Mouse (Mus musculus) thymus, adult 18-20 months (tissue): Measurements from ENCODE around the gene Gm9821.
A peak's percentile ranks its signal among the peaks of the same experiment; 100 is the strongest.

ENCODE experiments used
- DNase-seq, 2 experiments: peaks; one replicate each; pipeline ENCODE4 v3.0.0; 2022; ENCODE audit warnings: mixed read lengths in 2 of 2

The Gm9821 gene

DNA sequence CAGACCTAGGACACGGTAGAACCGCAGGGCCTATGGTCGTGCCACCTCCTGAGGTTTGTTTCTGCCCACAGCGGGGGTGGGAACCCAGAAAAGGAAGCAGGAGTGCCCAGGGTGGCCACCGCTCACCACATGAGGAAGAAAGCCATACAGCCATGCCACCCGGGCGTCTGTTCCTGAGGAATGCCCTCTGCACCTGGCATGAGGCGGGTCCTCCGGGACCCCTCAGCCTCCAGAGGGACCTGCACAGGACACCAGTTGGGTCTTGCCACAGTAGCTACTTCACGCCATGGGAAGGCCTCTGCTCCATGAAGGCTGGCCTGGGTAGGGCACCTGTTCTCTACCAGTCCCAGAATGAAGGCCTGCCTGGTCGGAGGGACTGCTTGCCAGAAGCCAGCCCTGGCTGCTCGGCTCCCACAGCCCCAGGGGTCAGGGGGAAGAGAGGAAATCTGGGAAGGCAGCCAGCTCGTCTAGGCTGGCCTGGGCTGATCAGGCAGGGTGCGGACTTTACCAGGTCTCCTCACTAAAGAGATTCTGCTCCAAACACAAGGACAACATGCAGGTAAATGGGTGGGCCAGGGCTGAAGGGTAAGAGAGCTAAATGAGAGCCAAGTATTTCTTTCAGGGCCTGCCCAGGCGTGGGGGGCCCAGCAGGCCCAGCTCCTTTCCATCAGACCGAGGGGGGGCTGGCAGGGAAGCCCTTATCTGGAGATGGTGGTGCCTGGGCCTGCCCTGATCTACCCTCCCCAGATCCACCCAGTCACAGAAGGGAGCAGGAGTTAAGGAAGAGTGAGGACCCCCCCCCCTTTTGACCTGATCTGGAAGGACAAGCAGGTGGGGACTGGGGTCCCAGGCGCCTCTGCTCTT is 4.1 kb downstream of the Gm9821 start:
- DNase-seq, result no peak

DNA sequence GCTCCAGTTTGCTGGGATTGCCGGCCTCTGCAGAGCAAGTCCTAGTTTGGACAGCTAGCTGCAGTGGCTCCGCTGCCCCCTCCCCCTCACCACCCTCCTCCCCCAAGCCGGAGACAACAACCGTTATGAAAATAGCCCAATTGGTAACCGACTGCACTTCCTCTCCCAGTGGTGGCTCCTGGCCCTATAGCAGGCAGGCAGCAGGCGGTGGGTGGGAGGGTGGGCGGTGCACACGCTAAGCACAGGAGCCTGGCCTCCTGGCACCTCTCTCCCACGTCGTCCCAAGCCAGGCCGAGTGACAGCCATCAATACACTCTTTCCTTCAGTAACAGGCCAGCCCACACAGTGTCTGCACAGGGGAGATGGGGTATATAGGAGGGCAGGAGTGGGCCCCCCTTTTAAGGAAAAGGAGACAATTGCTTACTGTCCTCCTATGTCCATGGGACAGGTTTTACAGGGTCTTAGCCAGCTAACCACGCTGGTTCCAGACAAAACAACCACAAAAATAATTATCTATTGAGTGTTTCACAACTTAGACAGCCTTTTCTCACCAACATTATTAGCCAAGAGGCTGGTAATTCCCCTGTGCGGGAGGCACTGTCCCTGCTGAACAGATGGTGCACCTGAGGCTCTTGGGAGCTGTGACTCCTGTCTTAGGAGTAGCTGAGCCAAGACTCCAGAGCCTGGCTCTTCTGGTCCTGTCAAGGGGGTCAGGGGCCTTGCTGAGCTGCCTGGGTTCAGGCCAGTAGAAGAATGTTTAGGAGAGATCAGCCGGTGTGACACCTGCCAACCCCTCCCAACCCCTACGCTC is 5.0 kb downstream of the Gm9821 start:
- DNase-seq, result peak; percentile 53 to 72

DNA sequence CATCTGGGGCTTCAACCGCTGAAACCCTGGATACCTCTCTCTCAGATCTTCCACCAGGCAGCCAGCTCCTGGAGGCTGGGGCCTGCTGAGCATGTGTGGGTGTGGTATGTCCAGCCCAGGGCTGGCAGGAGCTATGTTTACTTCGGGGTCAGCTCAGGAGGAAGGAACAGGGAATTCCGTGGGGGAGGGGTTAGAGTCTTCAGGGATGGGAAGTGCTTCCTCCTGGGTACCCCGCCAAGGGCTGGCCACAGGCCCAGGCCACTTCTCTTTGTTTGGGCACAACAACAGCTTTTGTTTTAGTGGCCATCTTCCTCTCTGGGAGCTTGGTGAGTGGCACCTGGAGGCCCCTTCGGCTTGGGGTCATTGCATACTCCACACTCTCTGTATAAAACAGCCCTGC is 8.3 kb downstream of the Gm9821 start:
- no peak for DNase-seq

DNA sequence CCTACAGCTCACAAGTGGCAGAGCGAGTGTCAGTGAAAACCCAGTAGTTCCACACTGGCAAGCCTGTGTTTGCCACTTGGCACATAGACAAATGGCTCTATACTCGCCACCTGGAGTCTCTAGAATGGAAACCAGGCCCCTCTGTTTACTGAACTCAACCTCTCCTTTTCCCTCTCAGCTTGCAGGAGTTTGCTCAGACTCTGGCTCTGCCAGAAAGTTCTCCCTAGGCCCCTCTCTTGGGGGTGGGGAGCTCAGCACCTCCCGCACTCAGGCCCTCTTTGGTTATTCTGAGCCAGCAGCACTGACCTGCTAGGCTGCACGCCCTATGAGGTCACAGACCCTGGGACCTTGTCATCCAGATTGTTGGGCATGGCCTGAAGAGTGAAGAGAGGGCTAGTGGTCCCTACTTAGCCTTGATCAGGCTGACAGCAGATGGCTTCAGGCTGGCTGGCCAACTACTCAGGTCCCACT is 9.7 kb downstream of the Gm9821 start:
- DNase-seq, result no peak

DNA sequence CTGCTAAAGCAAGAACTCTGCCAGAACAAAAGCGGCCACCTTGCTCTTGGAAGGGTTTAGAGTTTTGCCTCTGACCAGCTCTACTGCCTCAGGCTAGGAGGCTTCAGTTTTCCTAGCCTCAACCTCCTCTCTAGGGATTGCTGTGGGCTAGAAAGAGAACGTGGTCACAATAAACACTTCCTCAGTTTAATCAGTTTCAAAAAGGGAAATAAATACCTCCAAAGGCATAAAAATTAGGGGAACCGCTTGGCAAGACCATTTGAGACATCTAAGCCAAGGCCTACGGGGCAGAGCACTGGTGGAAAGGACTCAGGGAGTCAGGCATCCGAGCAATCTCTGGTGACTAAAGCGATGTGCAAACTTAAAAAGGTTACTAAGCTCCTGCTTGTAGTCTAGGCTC is 10.4 kb downstream of the Gm9821 start:
- DNase-seq, result no peak

DNA sequence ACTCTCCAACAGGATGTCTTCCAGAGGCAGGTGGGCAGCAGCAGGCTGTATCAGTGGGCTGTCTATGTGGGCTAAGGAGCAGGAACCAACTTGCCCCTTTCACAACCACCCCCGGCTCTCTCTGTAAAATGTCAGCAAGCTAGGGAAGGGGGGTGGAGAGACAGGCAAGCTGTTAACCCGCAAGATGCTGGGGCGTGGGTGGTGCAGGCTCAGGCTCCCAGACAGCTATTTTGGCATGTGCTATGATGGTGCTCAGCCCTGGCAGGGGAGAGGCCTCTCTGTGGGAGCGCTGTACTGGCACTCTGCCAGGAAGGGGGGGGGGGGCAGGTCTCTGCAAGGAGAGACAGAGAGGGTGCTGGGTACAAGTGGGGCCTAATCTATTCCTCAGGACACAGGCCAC is 11.6 kb downstream of the Gm9821 start:
- peak; percentile 62 to 80 for DNase-seq

DNA sequence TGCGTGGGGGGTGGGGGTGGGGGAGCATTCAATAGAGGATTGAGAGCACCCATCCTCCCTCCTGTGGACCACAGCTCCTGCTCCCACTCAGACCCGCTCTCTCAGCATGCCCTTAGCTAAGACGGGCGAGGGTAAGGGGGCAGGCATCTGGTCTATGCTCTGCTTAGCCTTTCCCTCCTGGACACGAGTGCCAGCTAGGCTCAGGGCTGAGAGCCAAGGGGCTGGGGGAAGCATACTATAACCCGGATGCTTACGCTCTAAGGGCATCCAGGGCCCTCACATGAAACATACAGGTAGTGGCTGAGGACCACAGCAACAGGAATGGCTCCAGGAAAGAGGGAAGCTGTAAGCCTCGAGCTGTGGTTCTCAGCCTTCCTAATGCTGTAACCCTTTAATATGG is 12.5 kb downstream of the Gm9821 start:
- DNase-seq, result no peak

DNA sequence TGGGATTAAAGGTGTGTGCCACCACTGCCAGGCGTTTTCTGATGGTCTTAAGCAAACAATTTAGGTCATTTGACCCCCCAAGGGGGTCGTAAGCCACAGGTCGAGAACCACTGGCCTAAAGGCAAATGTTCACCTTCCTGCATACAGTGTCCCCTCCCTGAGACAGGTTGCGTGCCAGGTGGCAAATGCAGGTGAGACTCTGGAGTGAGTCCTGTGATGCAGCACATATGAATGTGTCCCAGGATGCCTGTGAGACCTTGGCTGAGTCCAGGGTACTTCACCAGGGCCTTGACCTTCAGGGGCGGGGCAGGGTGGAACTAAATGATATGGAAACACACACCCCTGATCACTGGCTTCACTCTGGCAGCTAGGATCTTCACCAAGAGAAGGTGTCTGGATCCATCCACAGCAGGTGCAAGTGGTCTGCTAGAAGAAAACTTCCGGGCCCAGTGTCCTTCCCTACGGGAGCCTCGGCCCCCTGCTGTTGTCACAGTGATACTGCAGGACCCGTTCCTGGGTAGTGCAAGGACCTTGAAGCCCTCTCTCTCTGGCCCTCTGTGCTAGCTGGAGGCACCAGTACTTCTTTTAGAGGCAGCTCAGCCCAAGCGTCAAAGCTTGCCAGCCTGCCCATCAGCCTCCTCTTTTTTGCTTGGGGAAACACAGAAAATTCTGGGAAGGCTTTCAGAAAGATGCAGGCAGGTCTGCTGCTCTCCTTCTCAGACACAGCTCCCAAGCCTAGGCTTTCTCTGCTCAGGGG is 13.4 kb downstream of the Gm9821 start:
- peak in 1 of 2 experiments; percentile 62 for DNase-seq

GRCm38 (mm10) chr2:91959544-91960410 is 14.3 kb downstream of the Gm9821 start:
- no peak for DNase-seq

GRCm38 (mm10) chr2:91960459-91960858 is 15.0 kb downstream of the Gm9821 start:
- DNase-seq, result no peak

DNA sequence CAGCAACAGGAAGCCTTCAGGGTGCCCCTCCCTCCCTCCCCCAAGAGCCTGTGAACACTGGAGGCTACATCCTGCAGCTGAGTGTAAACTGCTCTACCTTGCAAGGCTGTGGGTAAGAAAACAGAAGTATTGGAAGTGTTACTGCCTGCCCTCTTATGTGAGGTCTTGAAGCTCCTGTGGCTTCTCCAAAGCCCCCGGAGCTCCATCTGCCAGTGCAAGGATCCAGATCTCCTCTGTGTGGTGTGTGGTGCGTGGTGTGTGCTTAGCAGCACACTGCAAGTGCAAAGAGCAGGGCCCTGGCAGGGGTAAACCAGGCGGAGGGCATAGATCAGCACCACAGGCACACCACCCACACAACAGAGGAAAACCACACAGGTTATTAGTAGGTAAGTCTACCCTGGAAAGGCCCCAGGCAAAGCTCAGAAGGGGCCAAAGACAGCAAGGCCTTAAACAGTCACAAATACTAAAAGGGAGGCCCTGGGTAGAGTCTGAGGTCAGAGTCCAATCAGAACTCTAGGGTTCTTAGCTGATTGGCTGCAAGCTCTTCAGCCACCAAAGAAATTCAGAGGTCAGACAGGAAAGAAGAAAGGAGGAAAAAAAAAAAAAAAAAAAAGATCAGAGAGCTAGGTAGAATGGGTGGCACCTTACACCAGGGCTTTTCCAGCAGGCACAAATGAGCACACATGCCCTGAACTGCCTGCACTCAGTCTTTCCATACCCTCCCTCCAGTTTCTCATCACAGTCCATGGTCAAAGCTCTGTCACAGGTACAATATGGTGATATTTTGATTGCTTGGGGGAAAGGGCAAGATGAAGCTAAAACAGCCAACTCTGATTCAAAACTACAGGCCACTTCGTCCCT is 16.6 kb downstream of the Gm9821 start:
- DNase-seq, result peak in 1 of 2 experiments; percentile 55

DNA sequence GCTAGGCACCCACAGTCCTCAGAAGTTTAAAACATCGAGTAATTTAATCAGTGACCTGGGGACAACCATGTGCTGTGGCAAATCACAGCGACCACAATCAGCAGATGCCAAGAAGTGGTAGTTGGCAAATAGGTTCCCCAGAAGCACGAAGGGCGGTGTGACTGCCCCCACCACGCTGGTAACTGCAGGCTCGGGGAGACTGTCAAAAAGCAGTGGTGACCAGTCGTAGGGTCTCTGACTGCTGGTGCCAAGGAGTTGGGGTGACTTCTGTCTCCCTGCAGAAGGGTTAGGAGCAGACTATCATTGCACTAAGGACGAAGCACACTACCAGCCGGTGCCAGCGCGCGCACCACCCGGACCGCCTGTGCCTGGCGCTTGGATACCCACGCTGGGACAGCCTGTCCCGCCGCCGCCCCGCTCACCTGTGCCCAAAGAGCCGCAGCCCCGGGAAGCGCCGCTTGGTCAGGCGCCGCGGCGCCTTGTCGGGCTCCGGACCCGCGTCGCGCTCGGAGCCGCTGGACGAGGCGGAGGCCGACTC is 17.4 kb downstream of the Gm9821 start:
- DNase-seq, result peak in 1 of 2 experiments; percentile 44

DNA sequence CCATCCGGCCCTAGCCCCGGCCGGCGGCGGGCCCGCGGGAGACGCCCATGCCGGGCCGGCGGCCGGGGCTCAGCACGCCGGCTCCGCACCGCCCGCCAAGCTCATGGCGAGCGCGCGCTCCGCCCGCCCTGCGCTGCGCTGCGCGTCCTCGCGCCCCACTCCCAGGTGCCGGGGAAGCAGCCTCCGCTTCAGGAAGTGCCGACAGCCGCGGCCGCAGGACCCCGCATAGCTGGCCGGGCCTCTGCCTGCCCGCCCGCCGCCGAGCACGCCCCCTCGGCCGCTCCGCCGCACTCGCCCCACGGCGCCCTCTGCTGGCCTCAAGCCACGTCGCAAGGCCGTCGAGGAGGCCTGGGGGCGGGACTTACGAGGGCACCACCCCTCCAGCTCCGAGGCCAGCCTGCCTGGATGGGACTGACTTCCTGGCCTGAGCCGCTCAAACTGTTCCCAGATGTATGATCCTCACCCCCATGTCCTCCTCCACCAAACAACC is 18.0 kb downstream of the Gm9821 start:
- peak; percentile 88 to 91 for DNase-seq

GRCm38 (mm10) chr2:91964610-91965204 is 19.2 kb downstream of the Gm9821 start:
- DNase-seq, result no peak

GRCm38 (mm10) chr2:91965417-91965816 is 19.9 kb downstream of the Gm9821 start:
- DNase-seq, result peak in 1 of 2 experiments; percentile 51

DNA sequence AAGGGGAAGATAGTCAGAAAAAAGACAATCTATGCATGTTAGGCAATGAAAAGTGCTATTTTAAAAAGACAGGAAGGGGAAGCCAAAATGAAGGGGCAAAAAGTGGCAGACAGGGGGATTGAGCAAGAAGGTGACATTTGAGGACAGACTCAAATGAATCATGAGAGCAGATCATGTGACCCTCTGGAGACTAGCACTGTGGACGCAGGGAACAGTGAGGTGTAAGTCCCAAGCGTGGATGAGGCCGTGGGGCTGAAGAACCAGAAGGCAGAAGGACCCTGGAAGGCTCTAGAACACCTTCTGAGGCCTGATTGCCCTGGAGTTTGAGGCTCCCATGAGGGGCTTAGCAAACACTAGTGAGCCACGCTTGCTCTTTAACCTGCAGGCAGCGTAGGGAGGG is 20.9 kb downstream of the Gm9821 start:
- no peak for DNase-seq

GRCm38 (mm10) chr2:91967962-91968361 is 22.5 kb downstream of the Gm9821 start:
- DNase-seq, result no peak

DNA sequence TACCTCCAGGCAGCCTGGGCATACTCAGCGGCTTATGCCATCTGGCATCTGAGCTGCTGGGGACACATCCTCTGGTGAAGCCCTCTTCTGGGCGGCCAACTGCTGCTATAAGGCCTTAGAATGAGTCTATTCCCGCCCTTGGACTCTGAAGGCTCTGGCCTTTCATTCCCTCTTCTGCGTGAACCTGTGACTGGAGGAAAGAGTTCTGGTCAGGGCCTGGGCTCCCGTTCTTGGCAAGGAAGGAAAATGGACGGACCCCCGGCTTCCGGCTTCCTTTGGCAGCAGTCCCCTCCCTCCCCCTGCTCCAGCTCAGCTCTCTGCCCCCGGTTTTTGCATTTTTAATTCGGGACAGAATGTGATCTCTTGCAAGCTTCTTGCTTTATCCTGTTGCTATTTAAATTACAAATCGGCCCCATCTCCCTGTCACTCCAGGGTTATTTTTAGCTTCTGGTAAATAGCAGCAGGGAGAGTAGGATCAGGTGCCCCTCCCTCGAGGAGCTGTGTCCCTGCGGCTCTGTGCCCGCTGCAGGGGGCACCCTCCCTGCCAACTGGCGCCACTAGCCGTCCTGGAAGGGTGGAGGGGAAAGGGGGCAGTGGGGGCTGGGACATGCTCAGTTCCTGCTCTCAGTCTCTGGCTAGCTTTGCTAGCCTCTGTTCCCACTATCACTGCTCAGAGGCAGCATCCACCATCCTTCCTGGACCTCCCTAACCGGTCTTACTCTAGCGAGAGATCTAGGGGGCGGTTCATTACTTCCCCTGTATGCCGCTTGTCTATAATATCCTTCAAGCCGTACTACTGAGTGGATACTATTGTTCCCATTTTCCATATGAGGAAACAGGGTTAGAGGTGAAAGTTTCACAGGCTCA is 26.0 kb downstream of the Gm9821 start:
- no peak for DNase-seq

DNA sequence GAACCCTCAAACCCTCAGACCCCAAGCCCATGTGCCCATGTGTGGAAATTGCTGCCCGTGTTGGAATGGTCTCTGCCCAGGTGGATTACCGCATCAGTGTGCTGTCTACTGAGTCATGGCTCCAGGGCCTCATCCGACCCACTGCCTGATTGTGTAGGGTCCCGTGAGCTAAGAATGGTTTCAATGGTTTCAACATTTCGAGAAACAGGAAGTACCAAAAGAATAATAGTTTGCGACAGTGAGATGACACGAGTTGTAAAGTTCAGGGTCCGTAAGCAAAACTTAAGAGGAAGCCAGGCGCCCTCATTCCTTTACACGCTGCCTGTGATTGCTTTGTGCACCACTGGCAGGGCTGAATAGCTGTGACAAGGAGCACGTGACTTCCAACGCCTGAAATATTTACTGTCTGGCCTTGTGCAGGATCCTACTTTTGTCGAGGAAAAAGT is 26.6 kb downstream of the Gm9821 start:
- no peak for DNase-seq
